Mouse (Mus musculus) cerebellum, adult 11-12 months (tissue): Measurements from ENCODE around the gene Ptger3.

Experiments used
- DNase-seq: peaks from one replicate; pipeline ENCODE4 v3.0.0; 2022

Ptger3 gene

DNA sequence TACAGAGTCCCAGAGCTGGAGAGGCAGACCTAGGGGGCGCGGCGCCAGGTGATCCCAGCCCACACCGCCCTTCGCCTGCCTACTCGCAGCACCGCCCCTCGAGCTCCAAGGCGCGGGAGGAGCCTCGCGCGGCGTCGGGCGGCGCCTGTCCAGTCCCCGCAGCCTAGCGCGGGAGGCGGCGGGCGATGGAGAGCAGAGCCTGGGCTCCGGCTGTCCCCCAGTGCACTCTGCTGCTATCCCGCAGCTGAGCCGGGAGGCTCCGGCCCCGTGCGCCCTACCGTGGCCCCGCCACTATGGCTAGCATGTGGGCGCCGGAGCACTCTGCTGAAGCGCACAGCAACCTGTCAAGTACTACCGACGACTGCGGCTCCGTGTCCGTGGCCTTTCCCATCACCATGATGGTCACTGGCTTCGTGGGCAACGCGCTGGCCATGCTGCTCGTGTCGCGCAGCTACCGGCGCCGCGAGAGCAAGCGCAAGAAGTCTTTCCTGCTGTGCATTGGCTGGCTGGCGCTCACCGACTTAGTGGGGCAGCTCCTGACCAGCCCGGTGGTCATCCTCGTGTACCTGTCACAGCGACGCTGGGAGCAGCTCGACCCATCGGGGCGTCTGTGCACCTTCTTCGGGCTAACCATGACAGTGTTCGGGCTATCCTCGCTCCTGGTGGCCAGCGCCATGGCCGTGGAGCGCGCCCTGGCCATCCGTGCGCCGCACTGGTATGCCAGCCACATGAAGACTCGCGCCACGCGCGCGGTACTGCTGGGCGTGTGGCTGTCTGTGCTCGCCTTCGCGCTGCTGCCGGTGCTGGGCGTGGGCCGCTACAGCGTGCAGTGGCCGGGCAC lies at the start of gene Ptger3:
Gene Ptger3, plus strand, starts transcription at position 168 of the 841 bp plus-strand sequence.
- no peak for DNase-seq

DNA sequence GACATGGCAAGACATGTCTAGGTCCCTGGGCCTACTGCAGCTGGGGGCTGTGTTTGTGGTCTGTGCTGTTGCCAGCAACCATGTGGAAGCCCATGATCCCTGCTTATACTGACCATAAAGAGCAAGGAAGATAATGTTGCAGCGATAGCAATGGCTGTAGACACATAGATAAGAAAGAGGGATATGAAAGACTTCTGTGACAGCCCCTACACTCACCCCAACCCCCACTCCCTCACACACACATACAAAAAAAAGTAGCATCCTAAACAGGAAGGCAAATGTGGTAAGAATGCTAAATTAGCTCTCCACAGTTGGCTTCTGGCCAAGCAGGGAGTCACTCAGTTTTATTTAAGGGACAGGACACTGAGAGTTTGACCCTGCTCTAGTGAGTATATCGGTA lies 48.7 kb upstream of the Ptger3 start:
- no peak for DNase-seq

DNA sequence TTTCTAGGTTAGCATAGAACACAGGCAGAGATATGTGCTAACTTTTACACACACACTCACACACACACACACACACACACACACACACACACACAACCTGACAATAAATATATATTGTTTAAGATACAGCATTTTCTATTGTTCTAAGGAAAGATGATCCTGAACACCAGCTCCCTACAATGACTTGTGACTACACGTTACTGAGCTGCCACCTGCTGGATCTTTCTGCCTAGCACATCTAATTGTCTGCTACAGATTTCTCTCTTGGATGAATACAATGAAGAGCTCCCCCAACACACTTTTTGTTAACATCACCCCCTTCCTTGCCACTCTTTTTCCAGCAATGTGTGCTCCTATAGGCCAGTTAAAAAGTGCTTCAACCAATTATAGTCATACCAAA lies 46.3 kb upstream of the Ptger3 start:
- DNase-seq, result peak; percentile 25

DNA sequence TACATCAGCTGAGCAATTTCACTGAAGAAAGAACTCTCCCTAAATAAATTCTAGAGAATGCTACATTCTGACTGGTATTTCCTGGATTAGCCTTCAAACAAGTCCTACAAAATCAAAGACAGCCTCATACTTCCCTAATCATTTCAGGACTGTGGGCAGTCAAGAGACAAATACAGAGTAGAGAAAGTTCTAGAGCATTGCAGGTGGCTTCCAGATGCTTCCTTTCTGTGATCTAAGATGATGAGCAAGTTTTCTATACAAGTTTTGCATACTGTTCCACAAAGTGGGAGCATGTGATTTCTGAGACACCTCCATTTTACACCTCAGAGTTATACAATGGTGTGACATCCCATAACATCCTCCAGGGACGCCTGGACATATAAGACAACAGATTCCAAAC lies 42.9 kb upstream of the Ptger3 start:
- DNase-seq, result no peak

DNA sequence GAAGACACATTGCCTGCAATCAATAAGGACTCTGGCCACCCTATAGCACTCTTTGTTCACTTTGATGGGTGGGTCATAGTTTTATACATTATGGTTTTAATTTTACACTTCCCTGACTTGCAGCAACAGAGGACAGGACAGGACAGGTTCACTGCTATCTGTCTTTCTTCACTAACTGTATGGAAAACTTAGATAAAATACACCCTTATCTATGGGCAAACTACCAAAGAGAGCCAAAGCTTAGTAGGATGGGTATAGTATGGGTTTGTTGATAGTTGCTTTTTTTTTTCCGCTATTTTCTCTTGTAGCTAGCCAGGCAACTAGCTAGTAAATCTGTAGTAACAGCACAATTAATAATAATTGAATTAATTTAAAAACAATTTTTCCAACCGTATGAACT lies 35.1 kb upstream of the Ptger3 start:
- no peak for DNase-seq

DNA sequence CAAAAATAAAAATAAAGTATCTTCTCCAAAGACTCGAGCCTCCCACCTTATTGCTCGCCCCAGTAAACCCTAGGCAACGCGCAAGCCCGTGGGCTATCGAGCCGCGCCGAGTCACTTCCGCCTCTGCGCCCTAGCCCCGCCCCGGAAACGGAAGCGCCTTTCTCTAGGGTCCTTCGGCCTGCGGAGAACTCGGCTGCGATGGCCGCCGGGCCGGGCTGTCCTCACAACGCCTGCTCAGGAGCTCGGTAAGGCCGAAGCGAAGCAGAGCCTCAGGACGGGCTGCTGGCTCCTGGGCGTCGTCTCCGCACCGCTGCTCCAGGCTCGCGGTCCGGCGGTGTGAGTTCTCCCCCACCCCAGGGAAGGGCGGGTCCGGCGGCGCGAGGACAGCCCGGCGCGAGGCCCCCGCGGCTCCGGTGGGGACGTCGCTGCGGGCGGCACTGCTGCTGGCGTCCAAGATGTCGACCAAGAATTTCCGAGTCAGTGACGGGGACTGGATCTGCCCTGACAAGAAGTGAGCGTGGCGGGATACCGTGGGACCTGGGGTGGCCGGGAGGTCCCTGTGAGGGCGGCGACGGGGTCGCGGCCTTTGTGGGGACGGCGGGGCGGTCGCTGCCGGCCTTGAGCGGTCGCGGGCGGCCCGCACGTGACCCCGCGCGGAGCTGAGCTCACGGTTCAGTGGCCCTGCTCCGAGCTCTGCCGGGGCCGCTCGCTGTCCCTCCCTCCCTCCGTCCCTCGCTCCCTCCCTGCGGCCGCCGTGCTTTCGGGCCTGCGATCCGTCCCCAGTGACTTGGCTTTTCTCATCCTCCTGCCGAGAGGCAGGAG lies 32.5 kb upstream of the Ptger3 start, which contains the start of gene Zranb2:
Gene Zranb2, plus strand, starts transcription at position 197 of the 822 bp plus-strand sequence.
- DNase-seq, result peak; percentile 93

DNA sequence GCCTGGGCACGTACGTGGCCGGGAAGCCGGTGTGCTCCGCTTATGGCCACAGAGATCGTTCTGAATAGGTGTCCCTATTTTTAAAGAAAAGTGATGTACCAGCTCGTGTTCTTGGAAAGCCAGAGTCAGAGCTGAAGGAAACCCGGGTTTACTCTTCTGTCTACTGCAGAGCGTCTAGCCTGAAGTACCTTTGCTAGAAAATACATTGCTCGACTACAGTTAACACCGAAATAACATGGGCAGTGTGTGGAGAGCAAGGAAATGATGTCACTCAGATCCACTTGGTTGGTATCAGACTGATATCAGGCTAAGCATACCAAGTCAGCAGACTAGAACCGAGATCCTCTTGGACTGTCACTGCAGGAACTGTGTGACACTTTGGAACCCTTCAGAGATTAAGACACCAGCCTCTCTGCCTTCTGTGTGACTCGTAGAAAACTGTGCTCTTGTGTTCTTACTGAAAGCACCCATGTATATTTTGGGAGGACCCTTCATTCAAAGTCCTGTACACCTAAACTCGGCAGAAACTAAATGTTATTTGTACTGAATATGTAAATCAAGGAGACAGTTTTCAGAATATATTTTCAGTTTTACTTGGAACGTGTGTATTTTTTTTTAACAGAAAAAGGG lies 31.8 kb upstream of the Ptger3 start:
- DNase-seq, result no peak

DNA sequence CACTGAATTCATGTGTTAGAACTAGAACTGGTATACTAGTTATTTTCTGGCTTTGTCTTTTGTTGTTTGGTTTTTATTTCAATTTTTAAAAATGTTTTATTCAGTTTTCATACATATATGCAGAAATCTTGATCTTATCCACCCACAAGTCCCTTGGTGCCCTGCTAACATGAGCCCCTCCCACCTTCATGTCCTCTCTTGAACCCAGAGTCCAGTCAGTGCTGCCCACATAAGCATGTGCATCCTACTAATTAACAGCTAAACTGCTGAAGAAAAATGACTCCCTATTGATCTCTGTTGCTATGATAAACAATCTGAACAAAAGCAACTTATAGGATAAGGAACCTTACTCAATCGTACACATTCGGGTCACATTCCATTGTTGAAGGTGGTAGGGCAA lies 17.4 kb upstream of the Ptger3 start:
- DNase-seq, result no peak

DNA sequence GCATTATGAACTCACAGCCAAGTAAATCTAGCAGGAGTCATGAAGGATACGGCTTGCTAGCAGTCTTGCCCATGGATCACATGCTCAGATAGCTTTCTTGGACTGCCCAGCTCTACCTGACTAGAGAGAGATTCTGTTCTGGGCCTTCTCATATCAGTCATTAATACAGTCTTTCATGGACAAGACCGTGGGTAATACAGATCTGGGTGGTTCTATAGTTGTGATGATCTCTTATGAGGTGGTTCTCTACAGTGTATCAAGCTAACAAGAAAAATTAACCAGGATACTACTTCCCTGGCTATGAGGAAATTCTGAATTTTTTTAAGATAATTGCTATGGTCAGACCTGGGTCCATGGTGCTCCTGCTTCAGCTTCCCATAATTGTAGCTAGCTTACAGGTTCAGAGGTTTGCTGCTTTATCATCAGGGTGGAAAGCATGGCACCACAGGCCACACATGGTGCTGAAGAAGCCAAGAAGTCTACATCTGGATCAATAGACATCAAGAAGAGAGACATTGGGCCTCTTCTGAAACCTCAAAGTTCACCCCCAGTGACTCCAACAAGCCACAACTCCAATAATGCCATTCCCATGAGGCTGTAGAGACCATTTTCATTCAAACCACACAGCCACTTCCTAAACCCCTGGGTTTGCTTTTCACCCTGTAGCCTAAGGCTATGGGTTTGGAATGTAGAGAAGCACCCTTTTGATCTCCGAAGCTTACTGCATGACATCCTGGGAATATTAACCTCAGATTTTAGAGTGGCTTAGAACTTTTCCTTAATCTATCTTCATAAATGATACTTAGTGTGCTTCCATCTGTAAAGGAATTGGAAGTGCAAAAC lies 16.7 kb upstream of the Ptger3 start:
- no peak for DNase-seq

DNA sequence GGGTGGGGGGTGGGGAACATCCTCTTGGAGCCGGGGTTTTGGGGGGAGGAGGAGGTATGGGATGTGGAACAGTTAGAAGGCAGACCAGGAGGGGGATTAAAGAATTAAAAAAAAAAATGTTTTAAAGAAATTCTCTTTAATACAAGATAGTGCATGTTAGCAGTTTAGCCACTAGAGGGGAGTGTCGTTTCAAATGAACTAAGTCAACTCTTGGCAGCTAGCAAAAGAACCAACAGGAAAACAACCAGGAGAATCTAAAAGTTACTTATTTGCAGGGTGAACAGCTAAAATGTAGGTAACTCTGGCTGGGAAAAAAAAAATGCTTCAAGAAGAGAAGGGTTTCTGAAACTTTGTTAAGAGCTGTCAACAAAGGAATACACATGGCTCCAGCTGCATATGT lies 1.5 kb upstream of the Ptger3 start:
- no peak for DNase-seq

DNA sequence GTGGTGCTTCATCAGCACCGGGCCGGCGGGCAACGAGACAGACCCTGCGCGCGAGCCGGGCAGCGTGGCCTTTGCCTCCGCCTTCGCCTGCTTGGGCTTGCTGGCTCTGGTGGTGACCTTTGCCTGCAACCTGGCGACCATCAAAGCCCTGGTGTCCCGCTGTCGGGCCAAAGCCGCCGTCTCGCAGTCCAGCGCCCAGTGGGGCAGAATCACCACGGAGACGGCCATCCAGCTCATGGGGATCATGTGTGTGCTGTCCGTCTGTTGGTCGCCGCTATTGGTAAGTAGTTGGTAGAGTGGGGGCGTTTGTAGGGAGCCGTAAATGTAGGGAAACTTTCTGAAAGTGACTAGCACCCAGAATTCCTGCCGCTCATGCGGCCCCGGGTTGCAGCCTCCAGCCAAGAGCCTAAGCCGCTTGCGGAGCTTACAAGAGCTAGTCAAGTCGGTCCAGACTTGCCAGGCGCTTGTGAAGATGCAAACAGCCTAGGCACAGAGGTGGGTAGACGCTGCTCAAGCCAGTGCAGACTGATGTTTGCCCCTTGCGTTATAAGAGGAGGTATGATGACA lies 957 bp downstream of the Ptger3 start:
- no peak for DNase-seq

DNA sequence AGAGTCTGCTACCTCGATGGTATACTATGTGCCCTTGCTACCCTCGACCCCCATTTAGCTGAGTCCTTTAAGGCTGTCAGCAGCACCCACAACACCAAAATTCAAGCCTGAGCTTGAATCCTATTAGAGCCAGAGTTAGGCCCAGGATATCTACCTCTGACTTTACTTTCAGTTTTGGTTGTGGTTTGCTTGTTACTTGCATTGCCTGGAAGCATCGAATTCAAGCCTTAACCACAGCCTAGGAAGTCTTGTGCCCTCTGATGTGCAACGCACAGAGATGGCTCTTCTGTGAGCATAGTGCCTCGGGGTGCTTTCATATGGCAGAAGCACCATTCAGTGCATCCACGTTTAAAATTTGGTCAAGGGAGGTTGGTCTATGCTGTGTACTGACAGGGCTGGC lies 5.3 kb downstream of the Ptger3 start:
- no peak for DNase-seq

DNA sequence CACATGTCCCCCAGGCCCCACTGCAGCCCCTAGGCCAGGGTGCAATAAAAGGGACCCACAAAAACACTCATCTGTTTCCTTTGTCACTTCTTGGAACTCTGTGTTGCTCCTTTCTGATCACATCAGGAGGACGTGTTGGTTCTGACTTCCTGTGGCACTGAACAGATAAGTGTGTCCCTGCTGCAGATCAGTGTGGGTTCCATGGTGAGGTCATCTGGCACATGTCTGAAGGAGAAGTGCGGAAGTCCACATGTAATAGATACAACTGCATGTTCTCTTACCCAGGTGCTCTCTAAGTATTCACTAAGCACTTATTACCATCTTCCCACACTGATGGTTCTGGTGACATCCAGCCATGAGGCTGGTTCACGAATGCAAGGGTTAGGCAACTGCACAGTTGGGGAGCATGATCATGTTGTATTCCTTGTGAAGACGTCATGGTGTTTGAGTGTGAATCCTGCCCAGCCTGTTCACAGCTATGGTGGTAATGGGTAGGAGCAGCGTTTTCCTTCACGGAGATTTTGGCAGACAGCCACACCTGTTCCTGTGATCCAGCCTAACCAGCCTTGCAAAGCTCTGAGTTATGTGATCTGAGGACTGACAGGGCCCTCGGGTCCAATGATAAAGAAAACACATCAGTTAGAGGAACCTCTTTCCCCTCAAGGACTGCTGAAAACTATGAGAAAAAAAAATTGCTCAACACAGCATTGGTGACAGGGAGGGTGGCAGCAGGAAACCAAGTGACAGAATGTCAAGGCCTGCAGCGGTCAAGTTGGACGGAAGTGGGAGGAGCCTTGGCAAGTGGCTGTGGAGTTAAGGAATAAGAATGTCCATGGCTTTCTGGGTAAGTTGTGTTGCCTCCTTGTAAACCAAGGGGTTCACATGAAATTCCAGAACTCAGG lies 9.0 kb downstream of the Ptger3 start:
- DNase-seq, result no peak

DNA sequence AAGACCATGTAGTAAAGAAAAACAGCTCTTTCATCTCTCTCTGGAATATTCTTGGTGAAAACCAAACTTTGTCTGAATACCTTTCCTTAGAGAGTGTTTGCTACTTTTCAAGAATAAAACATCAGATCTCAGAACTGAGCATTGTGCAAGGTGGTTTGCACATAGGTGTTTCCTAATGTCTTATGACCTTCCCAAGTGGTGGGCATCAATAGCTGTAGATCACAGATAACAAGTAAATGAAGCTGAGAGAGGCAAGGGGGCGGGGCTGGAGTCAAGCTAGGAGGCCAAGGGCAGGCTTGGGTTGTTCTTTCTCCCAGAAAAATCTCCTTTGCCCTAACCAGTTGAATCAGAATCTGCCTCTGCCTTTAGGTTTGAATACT lies 9.6 kb downstream of the Ptger3 start:
- DNase-seq, result no peak

DNA sequence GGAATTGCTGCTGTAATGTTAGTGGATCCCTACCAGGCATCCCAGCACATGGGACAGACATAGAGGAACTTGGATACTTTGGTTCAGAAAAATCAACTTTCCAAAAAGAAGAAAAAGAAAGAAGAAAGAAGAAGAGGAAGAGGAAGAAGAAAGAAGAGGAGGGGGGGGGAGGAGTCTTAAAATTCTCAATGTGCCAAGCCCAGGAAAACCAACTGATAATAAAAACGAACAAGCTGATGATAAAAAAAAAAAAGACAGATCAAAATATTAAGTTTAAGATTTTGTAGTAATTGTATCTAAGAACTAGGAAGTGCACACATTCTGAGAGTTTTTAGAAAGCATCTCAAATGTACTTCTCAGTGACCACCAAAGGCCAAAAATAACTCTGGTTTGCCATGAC lies 10.2 kb downstream of the Ptger3 start:
- DNase-seq, result no peak

DNA sequence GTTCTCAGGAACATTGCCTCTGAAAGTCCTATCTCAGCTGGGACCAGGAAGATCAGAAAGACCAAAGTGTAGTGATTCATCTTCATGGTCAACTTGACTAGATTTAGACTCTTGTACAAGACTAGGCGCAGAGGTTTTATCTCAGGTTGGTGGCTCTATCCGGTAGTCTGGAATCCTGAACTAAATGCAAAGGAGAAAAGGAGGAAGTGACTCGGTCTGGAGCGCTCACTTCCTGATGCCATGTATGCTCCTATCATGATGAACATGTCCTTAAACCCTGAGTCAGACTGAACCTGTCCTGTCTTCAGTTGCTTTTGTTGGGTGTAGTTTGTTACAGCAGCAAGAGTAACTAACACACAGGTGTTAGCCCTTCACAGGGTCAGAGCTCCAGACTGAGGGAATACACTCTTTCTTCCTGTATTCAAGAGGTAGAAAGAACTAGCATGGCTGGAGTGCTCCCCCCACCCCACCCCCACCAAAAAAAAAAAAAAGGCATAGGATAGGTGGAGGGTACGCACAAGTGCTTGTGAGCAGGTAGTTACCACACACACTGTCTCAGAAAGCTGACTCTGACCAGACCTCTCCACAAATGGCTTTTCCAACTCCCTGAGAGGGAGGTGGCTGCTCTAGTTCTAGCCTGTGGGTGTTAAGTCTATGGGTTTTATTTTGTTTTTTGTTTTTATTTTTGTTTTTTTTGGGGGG lies 11.9 kb downstream of the Ptger3 start:
- DNase-seq, result no peak

DNA sequence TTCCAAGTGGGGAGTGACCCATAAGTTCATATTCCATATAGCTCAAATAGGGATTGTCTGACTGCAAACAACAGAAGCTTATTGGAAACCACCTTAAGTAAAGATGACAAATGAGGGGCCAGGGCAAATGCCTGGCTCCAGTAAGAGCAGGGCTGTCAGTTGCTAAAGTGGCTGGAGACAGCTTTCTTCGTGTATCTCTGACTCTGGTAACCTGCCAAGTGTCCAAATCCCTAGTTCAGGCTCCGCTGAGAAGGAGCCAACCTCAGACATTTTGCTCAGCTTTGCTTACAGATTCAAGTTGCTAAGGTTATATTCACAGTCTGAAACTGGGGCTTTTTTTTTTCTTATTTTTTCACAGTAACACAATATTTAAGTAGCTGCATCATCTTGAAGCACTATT lies 12.7 kb downstream of the Ptger3 start:
- no peak for DNase-seq

DNA sequence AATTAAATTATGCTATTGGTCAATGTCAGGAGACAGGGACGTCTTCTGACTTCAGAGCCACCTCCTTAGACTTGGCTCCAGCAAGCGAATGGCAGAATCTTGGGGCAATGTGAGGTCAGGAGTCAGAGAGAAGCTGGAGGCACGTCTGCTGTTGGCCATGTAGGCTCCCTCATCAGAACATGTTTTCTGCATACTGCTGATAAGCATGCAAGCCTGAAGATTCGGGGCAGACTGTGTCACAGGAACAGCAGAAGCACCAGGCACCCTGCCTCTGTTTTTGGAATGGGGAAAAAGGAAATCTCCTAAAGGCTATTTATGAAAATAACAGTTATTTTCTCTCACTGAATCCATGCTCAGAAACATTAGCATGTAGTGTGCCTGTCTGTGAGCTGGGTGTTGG lies 13.6 kb downstream of the Ptger3 start:
- DNase-seq, result no peak

DNA sequence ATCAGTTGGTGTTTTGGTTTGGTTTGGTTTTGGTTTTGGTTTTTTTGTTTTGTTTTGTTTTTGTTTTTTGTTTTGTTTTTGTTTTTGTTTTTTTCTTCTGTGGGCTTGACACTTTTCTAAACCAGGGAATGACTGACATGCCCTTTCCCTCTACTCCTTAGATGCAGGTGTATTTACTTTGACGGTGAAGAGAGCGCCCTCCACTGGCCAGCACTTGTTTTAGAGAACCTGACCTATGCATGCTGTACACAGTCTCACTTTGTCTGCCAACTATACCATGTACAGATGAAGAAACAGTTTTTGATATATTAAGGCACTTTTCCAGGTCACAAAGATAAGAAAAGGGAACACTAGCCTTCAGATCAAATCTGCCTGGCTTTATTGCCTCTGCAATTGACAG lies 15.1 kb downstream of the Ptger3 start:
- DNase-seq, result no peak

DNA sequence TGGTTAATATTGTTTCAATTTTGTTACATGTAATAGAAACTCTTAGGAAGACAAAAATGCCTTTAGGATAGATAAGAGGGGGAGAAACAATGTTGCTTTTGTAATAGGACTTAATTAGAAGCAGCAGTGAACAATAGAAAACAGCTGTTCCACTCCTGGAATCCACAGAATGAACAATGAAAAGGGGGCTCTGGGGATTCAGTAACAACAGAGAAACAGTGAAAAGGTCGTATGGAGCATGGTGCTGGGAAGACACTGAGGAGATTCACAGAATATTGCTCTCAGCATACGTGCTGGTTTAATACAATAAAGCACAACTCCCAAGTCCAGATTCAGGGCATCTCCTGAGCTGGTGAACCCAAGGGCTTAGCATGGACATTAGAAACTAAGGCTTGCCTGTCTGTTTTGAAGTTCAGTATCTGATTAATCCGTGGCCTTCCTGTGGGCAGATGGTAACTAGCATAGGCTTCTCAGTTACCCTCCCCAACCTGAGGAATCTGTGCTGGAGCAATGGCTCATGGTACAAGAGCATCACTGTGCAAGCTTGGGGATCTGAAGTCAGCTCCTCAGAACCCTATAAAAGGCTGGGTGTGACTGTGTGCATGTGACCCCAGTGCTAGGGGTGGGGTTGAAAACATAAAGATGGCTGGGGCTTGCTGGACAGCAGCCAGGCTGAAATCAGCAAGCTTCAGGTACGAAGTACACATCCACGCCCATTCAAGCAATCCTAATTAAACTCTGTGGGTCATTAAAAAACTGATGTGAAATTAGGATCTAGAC lies 16.1 kb downstream of the Ptger3 start:
- DNase-seq, result no peak
